Mouse (Mus musculus): ENCODE measurements around the gene Adpgk. TPM values are rescaled to one million over a fixed set of nuclear protein-coding genes. Genes with fewer than 3 reads are reported as not detected.

Gene Adpgk
- polyA plus RNA-seq, 1 experiment from 2014 or later = 50.0 TPM

- 40% methylated on average over 5 of the region's 5 CpGs for WGBS
- Histone ChIP-seq H3K27ac (ENCODE audit: low read depth, low read length) (no peak overlapping the region), H3K9ac (ENCODE audit: low read length) (no peak overlapping the region), H3K4me2 (ENCODE audit: low read depth) (no peak overlapping the region), H3K36me3 (ENCODE audit: control insufficient read depth, insufficient read depth, low read length) (no peaks in the 10 kb centered on the region), H3K9me3 (ENCODE audit: control insufficient read depth, low read length) (no peaks in the 10 kb centered on the region), H3K4me3 (ENCODE audit: low read depth, low read length) (no peak overlapping the region), H3K27me3 (ENCODE audit: control insufficient read depth, insufficient read depth, low read length) (no peaks in the 10 kb centered on the region), H3K4me1 (ENCODE audit: control insufficient read depth, insufficient read depth, low read length) (0 out of 2 replicates have a peak, but pooled peaks cover 5% of the 10 kb centered on the region)
- ATAC-seq (ENCODE audit: insufficient read depth, low FRiP score, low TSS enrichment) (no peak), DNase-seq (ENCODE audit: low spot score) (peak; percentile 67)
Measured at GRCm38 (mm10) chr9:59269728-59270127, 21.6 kb upstream of the Adpgk start.

DNA sequence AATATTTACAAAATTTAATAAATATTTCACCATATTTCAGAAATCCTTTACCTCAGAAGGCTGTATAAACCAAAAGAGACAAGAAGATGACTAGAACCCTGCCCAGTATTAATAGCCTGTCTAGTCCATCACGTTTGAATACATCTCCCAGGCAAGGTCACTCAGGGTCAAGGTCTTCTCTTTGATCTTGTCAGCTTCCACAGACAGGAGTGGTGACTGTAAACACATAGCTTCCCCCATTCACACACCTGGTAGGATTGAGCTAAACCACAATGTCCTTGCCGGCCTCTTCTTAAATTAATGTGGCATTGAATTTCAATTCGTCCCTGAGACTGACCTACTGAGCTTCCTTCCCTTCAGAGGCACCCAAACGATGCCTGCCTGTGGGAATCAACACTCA, 20.3 kb upstream of the Adpgk start:
- Histone ChIP-seq H3K4me1 (ENCODE audit: control insufficient read depth, insufficient read depth, low read length) (0 out of 2 replicates have a peak, but pooled peaks cover 5% of the 10 kb centered on the region), H3K4me3 (ENCODE audit: low read depth, low read length) (no peak overlapping the region), H3K4me2 (ENCODE audit: low read depth) (no peak overlapping the region), H3K9ac (ENCODE audit: low read length) (no peak overlapping the region), H3K36me3 (ENCODE audit: control insufficient read depth, insufficient read depth, low read length) (no peaks in the 10 kb centered on the region), H3K9me3 (ENCODE audit: control insufficient read depth, low read length) (no peaks in the 10 kb centered on the region), H3K27ac (ENCODE audit: low read depth, low read length) (no peak overlapping the region), H3K27me3 (ENCODE audit: control insufficient read depth, insufficient read depth, low read length) (no peaks in the 10 kb centered on the region)
- ATAC-seq (ENCODE audit: insufficient read depth, low FRiP score, low TSS enrichment) (no peak), DNase-seq (ENCODE audit: low spot score) (no peak)
- 33% methylated on average over 4 of the region's 4 CpGs for WGBS

DNA sequence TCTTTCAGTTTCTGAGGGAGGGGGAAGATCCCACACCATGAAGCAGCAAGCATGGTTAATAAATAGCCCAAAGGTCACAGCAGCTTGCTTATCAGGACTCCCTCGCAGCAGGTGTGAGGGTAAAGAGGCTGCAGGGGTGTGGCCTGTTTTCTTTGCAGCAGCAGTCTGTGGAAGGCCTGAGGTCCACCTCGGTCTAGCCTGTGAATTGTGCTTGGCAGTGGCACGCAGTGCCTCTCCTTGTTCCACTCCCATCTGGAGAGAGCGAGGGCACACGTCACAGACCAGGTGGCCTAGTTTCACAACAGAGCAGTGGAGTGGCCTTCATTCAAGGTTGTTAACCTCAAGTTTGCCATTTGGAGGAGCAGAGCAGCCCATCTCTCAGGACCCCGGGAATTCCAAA, 19.6 kb upstream of the Adpgk start:
- 0 out of 2 replicates have a peak, but pooled peaks cover 5% of the 10 kb centered on the region for H3K4me1 ChIP-seq (ENCODE audit: control insufficient read depth, insufficient read depth, low read length)
- H3K27ac ChIP-seq (ENCODE audit: low read depth, low read length) = no peak overlapping the region
- no peak overlapping the region for H3K9ac ChIP-seq (ENCODE audit: low read length)
- H3K27me3 ChIP-seq (ENCODE audit: control insufficient read depth, insufficient read depth, low read length) = no peaks in the 10 kb centered on the region
- DNase-seq (ENCODE audit: low spot score) = no peak
- no peak for ATAC-seq (ENCODE audit: insufficient read depth, low FRiP score, low TSS enrichment)
- H3K9me3 ChIP-seq (ENCODE audit: control insufficient read depth, low read length) = no peaks in the 10 kb centered on the region
- no peaks in the 10 kb centered on the region for H3K36me3 ChIP-seq (ENCODE audit: control insufficient read depth, insufficient read depth, low read length)
- no peak overlapping the region for H3K4me2 ChIP-seq (ENCODE audit: low read depth)
- WGBS = 39% methylated on average over 6 of the region's 6 CpGs
- H3K4me3 ChIP-seq (ENCODE audit: low read depth, low read length) = no peak overlapping the region

DNA sequence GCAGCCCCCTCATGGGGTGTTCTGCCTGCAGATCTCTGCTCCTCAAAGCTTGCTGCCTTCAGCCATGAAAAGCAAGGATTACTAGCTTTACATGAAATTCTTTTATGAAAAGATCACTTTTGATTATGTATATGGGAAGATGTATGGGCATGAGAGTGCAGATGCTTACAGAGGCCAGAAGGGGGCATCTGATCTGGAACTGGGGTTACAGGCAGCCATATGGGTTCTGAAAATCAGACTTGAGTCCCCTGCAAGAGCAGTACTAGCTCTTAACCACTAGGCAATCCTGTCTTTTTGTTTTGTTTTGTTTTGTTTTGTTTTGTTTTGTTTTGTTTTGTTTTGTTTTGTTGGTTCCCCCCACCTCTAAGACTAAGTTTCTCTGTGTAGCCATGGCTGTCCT, 18.2 kb upstream of the Adpgk start:
- Histone ChIP-seq H3K36me3 (ENCODE audit: control insufficient read depth, insufficient read depth, low read length) (no peaks in the 10 kb centered on the region), H3K4me1 (ENCODE audit: control insufficient read depth, insufficient read depth, low read length) (0 out of 2 replicates have a peak, but pooled peaks cover 5% of the 10 kb centered on the region)

DNA sequence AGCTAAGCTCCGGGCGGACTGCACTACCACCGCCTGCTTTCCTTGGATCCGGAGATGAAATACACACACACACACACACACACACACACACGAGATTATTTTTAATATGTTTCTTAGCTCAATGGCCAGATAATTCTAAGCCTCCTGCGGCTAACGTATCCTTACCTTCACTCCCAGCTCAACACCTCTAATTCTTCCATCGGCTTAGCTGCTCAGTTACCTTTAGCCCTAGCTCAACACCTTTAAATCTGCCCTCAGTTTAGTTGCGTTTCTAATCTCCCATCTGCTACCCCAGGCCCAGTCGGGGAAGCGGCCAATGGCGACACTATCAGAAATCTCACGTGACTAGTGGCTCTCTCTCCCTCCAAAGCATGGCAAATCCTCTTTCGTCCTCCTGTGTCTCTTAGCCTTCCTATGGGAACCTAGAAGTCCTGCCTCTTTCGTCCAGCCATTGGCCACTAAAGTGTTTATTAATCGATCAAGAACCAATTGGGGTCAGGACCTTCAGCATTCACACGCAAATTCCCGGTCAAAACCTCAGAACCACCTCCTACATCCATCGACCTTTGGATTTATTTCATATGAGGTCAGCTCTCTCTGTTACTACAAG, 16.4 kb upstream of the Adpgk start:
- 85% methylated on average over 19 of the region's 19 CpGs for WGBS
- H3K27me3 ChIP-seq (ENCODE audit: control insufficient read depth, insufficient read depth, low read length) = no peaks in the 10 kb centered on the region
- H3K4me2 ChIP-seq (ENCODE audit: low read depth) = no peak overlapping the region
- no peak overlapping the region for H3K9ac ChIP-seq (ENCODE audit: low read length)
- ATAC-seq (ENCODE audit: insufficient read depth, low FRiP score, low TSS enrichment) (no peak), DNase-seq (ENCODE audit: low spot score) (no peak)
- no peaks in the 10 kb centered on the region for H3K36me3 ChIP-seq (ENCODE audit: control insufficient read depth, insufficient read depth, low read length)
- H3K4me1 ChIP-seq (ENCODE audit: control insufficient read depth, insufficient read depth, low read length) = 0 out of 2 replicates have a peak, but pooled peaks cover 5% of the 10 kb centered on the region
- H3K9me3 ChIP-seq (ENCODE audit: control insufficient read depth, low read length) = no peaks in the 10 kb centered on the region
- no peak overlapping the region for H3K4me3 ChIP-seq (ENCODE audit: low read depth, low read length)
- no peak overlapping the region for H3K27ac ChIP-seq (ENCODE audit: low read depth, low read length)

More for the DNA sequence above, 18.2 kb upstream of the Adpgk start:
- DNase-seq (ENCODE audit: low spot score) (no peak), ATAC-seq (ENCODE audit: insufficient read depth, low FRiP score, low TSS enrichment) (no peak)
- Histone ChIP-seq H3K4me3 (ENCODE audit: low read depth, low read length) (no peak overlapping the region), H3K9ac (ENCODE audit: low read length) (no peak overlapping the region), H3K27me3 (ENCODE audit: control insufficient read depth, insufficient read depth, low read length) (no peaks in the 10 kb centered on the region), H3K4me2 (ENCODE audit: low read depth) (no peak overlapping the region), H3K27ac (ENCODE audit: low read depth, low read length) (no peak overlapping the region), H3K9me3 (ENCODE audit: control insufficient read depth, low read length) (no peaks in the 10 kb centered on the region)

DNA sequence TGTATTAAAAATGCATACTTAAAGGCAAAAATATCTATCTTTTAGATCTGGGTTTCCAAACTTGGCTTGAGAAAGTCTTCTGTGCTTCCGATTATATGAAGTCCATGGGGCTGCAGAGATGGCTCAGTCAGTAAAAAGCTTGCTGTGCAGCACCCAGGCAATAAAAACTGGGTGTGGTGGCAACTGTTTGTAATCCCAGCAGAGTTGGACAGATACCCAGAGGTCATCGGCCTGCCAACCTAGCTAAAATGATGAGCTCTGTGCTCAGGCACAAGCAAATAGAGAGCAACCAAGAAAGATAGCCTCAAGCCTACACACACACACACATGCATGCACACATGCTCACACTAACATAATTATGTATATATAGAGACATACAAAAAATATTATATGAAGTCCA, 13.2 kb upstream of the Adpgk start:
- Histone ChIP-seq H3K36me3 (ENCODE audit: control insufficient read depth, insufficient read depth, low read length) (no peaks in the 10 kb centered on the region), H3K9ac (ENCODE audit: low read length) (no peak overlapping the region), H3K4me1 (ENCODE audit: control insufficient read depth, insufficient read depth, low read length) (no peaks in the 10 kb centered on the region), H3K27ac (ENCODE audit: low read depth, low read length) (no peak overlapping the region), H3K4me3 (ENCODE audit: low read depth, low read length) (no peak overlapping the region), H3K9me3 (ENCODE audit: control insufficient read depth, low read length) (no peaks in the 10 kb centered on the region), H3K4me2 (ENCODE audit: low read depth) (no peak overlapping the region), H3K27me3 (ENCODE audit: control insufficient read depth, insufficient read depth, low read length) (no peaks in the 10 kb centered on the region)
- 94% methylated on average over 2 of the region's 2 CpGs for WGBS
- DNase-seq (ENCODE audit: low spot score) (no peak), ATAC-seq (ENCODE audit: insufficient read depth, low FRiP score, low TSS enrichment) (no peak)

GRCm38 (mm10) chr9:59278694-59279093, 12.7 kb upstream of the Adpgk start:
- Histone ChIP-seq H3K4me1 (ENCODE audit: control insufficient read depth, insufficient read depth, low read length) (no peaks in the 10 kb centered on the region), H3K4me3 (ENCODE audit: low read depth, low read length) (no peak overlapping the region), H3K27me3 (ENCODE audit: control insufficient read depth, insufficient read depth, low read length) (no peaks in the 10 kb centered on the region), H3K4me2 (ENCODE audit: low read depth) (no peak overlapping the region), H3K9me3 (ENCODE audit: control insufficient read depth, low read length) (no peaks in the 10 kb centered on the region), H3K36me3 (ENCODE audit: control insufficient read depth, insufficient read depth, low read length) (no peaks in the 10 kb centered on the region), H3K27ac (ENCODE audit: low read depth, low read length) (no peak overlapping the region), H3K9ac (ENCODE audit: low read length) (no peak overlapping the region)
- 81% methylated on average over 5 of the region's 5 CpGs for whole genome bisulfite sequencing
- DNase-seq (ENCODE audit: low spot score) (no peak), ATAC-seq (ENCODE audit: insufficient read depth, low FRiP score, low TSS enrichment) (no peak)

GRCm38 (mm10) chr9:59280888-59281287, 10.5 kb upstream of the Adpgk start:
- no peaks in the 10 kb centered on the region for H3K4me1 ChIP-seq (ENCODE audit: control insufficient read depth, insufficient read depth, low read length)
- WGBS = 94% methylated on average over 5 of the region's 5 CpGs
- H3K27me3 ChIP-seq (ENCODE audit: control insufficient read depth, insufficient read depth, low read length) = no peaks in the 10 kb centered on the region
- H3K9ac ChIP-seq (ENCODE audit: low read length) = no peak overlapping the region
- no peak overlapping the region for H3K4me3 ChIP-seq (ENCODE audit: low read depth, low read length)
- DNase-seq (ENCODE audit: low spot score) = no peak
- H3K36me3 ChIP-seq (ENCODE audit: control insufficient read depth, insufficient read depth, low read length) = no peaks in the 10 kb centered on the region
- no peaks in the 10 kb centered on the region for H3K9me3 ChIP-seq (ENCODE audit: control insufficient read depth, low read length)
- no peak overlapping the region for H3K4me2 ChIP-seq (ENCODE audit: low read depth)
- no peak for ATAC-seq (ENCODE audit: insufficient read depth, low FRiP score, low TSS enrichment)
- no peak overlapping the region for H3K27ac ChIP-seq (ENCODE audit: low read depth, low read length)

GRCm38 (mm10) chr9:59281871-59282682, 9.3 kb upstream of the Adpgk start:
- Histone ChIP-seq H3K27me3 (ENCODE audit: control insufficient read depth, insufficient read depth, low read length) (no peaks in the 10 kb centered on the region), H3K4me2 (ENCODE audit: low read depth) (no peak overlapping the region), H3K9ac (ENCODE audit: low read length) (no peak overlapping the region), H3K9me3 (ENCODE audit: control insufficient read depth, low read length) (no peaks in the 10 kb centered on the region), H3K4me3 (ENCODE audit: low read depth, low read length) (no peak overlapping the region), H3K4me1 (ENCODE audit: control insufficient read depth, insufficient read depth, low read length) (no peaks in the 10 kb centered on the region), H3K36me3 (ENCODE audit: control insufficient read depth, insufficient read depth, low read length) (no peaks in the 10 kb centered on the region), H3K27ac (ENCODE audit: low read depth, low read length) (no peak overlapping the region)
- ATAC-seq (ENCODE audit: insufficient read depth, low FRiP score, low TSS enrichment) = no peak
- WGBS = 50% methylated on average over 23 of the region's 27 CpGs
- peak; percentile 83 for DNase-seq (ENCODE audit: low spot score)
